ENCODE assay signal across 18 mouse cellular contexts in genomic region chr11:68253531-68253930, GRCm38 (mm10).
A peak's percentile ranks its signal among the peaks of the same experiment; 100 is the strongest.
DNase-seq lines count a peak whose midpoint lies in the region; ATAC-seq and TF ChIP-seq lines count a peak whose summit lies in the region.
"Had no signal": no experiment of that assay in that cellular context is flagged by ENCODE, and none has a peak within 500 bp of the region (broad histone marks: within the 10 kb centered on the region; RNA-seq: fewer than 3 reads in every experiment).

No protein-coding gene starts in this region.

- peaks cover 12% of the 10 kb centered on the region; the same call in 1 of the 2 replicates for H3K27me3 ChIP-seq in midbrain, embryonic 10.5 days (ENCODE audit: low read depth, poor library complexity, severe bottlenecking)
- H3K27me3 ChIP-seq in midbrain, embryonic 11.5 days (ENCODE audit: control insufficient read depth, insufficient read depth, low read length): no peaks in the 10 kb centered on the region; the same call in none of the 2 replicates
- H3K27me3 ChIP-seq in kidney, embryonic 16.5 days (ENCODE audit: insufficient read depth, low read length): no peaks in the 10 kb centered on the region
- H3K27me3 ChIP-seq in stomach, postnatal 0 days (ENCODE audit: control insufficient read depth, insufficient read depth, low read length): no peaks in the 10 kb centered on the region
- H3K27me3 ChIP-seq: heart, embryonic 12.5 days had no signal

- H3K27ac ChIP-seq in midbrain, embryonic 10.5 days (replicated peaks): peak overlapping the region; percentile 23; the same call in 1 of the 2 replicates
- H3K27ac ChIP-seq in midbrain, embryonic 11.5 days (ENCODE audit: low read depth, low read length): no peak overlapping the region
- H3K27ac ChIP-seq in kidney, embryonic 16.5 days (ENCODE audit: low read length): no peak overlapping the region
- no peak overlapping the region for H3K27ac ChIP-seq in stomach, postnatal 0 days (replicated peaks)
- H3K27ac ChIP-seq: forebrain, embryonic 12.5 days; hindbrain, embryonic 10.5 days had no signal

- no peak overlapping the region for H3K9ac ChIP-seq in midbrain, embryonic 11.5 days (ENCODE audit: low read length)
- H3K9ac ChIP-seq in kidney, embryonic 16.5 days (replicated peaks; ENCODE audit: low read length): no peak overlapping the region
- H3K9ac ChIP-seq in stomach, postnatal 0 days (ENCODE audit: low read length): no peak overlapping the region
- H3K9ac ChIP-seq: forebrain, embryonic 12.5 days; heart, embryonic 12.5 days had no signal

- no peak for TF ChIP-seq CTCF in stomach, postnatal 0 days (IDR thresholded peaks at IDR 0.05; ENCODE audit: low read depth)

- H3K36me3 ChIP-seq in midbrain, embryonic 10.5 days: peaks cover 75% of the 10 kb centered on the region
- H3K36me3 ChIP-seq in midbrain, embryonic 11.5 days (ENCODE audit: control insufficient read depth, insufficient read depth, low read length): 0 out of 2 replicates have a peak, but pooled peaks cover 2% of the 10 kb centered on the region
- no peaks in the 10 kb centered on the region for H3K36me3 ChIP-seq in kidney, embryonic 16.5 days (ENCODE audit: insufficient read depth, low read length)
- no peaks in the 10 kb centered on the region for H3K36me3 ChIP-seq in stomach, postnatal 0 days (ENCODE audit: control insufficient read depth, insufficient read depth, low read length)
- H3K36me3 ChIP-seq: forebrain, embryonic 12.5 days had no signal

- no peak for TF ChIP-seq EP300 in stomach, postnatal 0 days (optimal IDR thresholded peaks at IDR 0.05)

- no peak for ATAC-seq in midbrain, embryonic 11.5 days (ENCODE audit: low FRiP score)
- ATAC-seq in kidney, embryonic 16.5 days (ENCODE audit: low FRiP score, low TSS enrichment): peak; percentile 70; the same call in 1 of the 2 replicates
- peak; percentile 32; the same call in 1 of the 2 replicates for ATAC-seq in stomach, postnatal 0 days (ENCODE audit: low FRiP score, low TSS enrichment)
- ATAC-seq: midbrain, embryonic 16.5 days had no signal

- intact Hi-C loops in left cerebral cortex, postnatal 36 days (cut with DNase I): no loop called here

- DNase-seq in midbrain, embryonic 10.5 days (ENCODE audit: low spot score): no peak
- no peak for DNase-seq in midbrain, embryonic 11.5 days (ENCODE audit: low spot score, missing footprints)
- no peak for DNase-seq in stomach, postnatal 0 days (ENCODE audit: low spot score)
- peak; percentile 45 for DNase-seq in thymus, postnatal 4 days
- DNase-seq in retina, embryonic 14.5 days (ENCODE audit: low spot score): no peak
- DNase-seq in cerebellum, adult 11 months: no peak
- DNase-seq in left cerebral cortex, postnatal 36 days (ENCODE audit: low spot score in 2 of 2): no peak
- DNase-seq: adrenal gland, postnatal 36 days; cerebellum, adult 9-10 months; embryo, embryonic 11 days; lung, adult 2 months; right cerebral cortex, adult 18-20 months; spleen, adult 18-20 months had no signal

- WGBS in midbrain, embryonic 10.5 days: 89% methylated on average over 7 of the region's 7 CpGs
- 89% methylated on average over 7 of the region's 7 CpGs for WGBS in midbrain, embryonic 11.5 days
- 31% methylated on average over 7 of the region's 7 CpGs for WGBS in kidney, embryonic 16.5 days
- 75% methylated on average over 7 of the region's 7 CpGs for WGBS in stomach, postnatal 0 days

- no peak overlapping the region for H3K4me3 ChIP-seq in midbrain, embryonic 10.5 days
- no peak overlapping the region for H3K4me3 ChIP-seq in midbrain, embryonic 11.5 days (ENCODE audit: low read depth, low read length)
- H3K4me3 ChIP-seq in kidney, embryonic 16.5 days (ENCODE audit: low read length): no peak overlapping the region
- H3K4me3 ChIP-seq in stomach, postnatal 0 days (ENCODE audit: low read depth, low read length): no peak overlapping the region
- H3K4me3 ChIP-seq: forebrain, embryonic 12.5 days; heart, embryonic 12.5 days; hindbrain, embryonic 10.5 days had no signal

- H3K4me1 ChIP-seq in midbrain, embryonic 10.5 days: peaks cover 29% of the 10 kb centered on the region
- H3K4me1 ChIP-seq in midbrain, embryonic 11.5 days (ENCODE audit: control insufficient read depth, insufficient read depth, low read length): peaks cover 4% of the 10 kb centered on the region; the same call in 1 of the 2 replicates
- H3K4me1 ChIP-seq in kidney, embryonic 16.5 days (ENCODE audit: insufficient read depth, low read length): peaks cover 5% of the 10 kb centered on the region; the same call in 1 of the 2 replicates
- no peaks in the 10 kb centered on the region for H3K4me1 ChIP-seq in stomach, postnatal 0 days (replicated peaks; ENCODE audit: control insufficient read depth, insufficient read depth)
- H3K4me1 ChIP-seq: heart, embryonic 12.5 days had no signal

- no peaks in the 10 kb centered on the region for H3K9me3 ChIP-seq in midbrain, embryonic 10.5 days (replicated peaks)
- H3K9me3 ChIP-seq in midbrain, embryonic 11.5 days (ENCODE audit: control insufficient read depth, low read length): no peaks in the 10 kb centered on the region
- H3K9me3 ChIP-seq in kidney, embryonic 16.5 days (ENCODE audit: low read length): no peaks in the 10 kb centered on the region
- H3K9me3 ChIP-seq in stomach, postnatal 0 days (ENCODE audit: control insufficient read depth, low read length): no peaks in the 10 kb centered on the region
- H3K9me3 ChIP-seq: forebrain, embryonic 12.5 days; heart, embryonic 12.5 days; hindbrain, embryonic 10.5 days had no signal

- no peak overlapping the region for H3K4me2 ChIP-seq in midbrain, embryonic 11.5 days
- no peak overlapping the region for H3K4me2 ChIP-seq in kidney, embryonic 16.5 days (replicated peaks; ENCODE audit: low read depth, low read length)
- H3K4me2 ChIP-seq in stomach, postnatal 0 days (replicated peaks; ENCODE audit: low read depth): no peak overlapping the region
- H3K4me2 ChIP-seq: forebrain, embryonic 12.5 days; heart, embryonic 12.5 days had no signal
